Mouse (Mus musculus) liver, embryonic 15.5 days (tissue): Measurements from ENCODE around the gene Stam2. TPM values are rescaled to one million over a fixed set of nuclear protein-coding genes. Genes with fewer than 3 reads are reported as not detected.

Experiments
- ATAC-seq: fragments of 200-750 bp; cut with Nextera tagmentation; 2 replicates; pipeline ENCODE4 v1.8.0; 2017; ENCODE audit warnings: moderate number of reproducible peaks, mild to moderate bottlenecking, moderate library complexity; ENCODE audit not compliant: insufficient read depth
- H3K27ac ChIP-seq: fragments of 300-500 bp; sonication (generic); replicated peaks from 2 replicates; pipeline ENCODE4 v1.5.1; 2015; ENCODE audit warnings: mild to moderate bottlenecking, inconsistent platforms
- H3K27me3 ChIP-seq: fragments of 300-500 bp; sonication (generic); 2 replicates; pipeline ENCODE4 v1.6.1; 2015; ENCODE audit warnings: mild to moderate bottlenecking, inconsistent platforms
- H3K36me3 ChIP-seq: fragments of 300-500 bp; sonication (generic); replicated peaks from 2 replicates; pipeline ENCODE4 v1.6.1; 2015; ENCODE audit warnings: moderate library complexity, mild to moderate bottlenecking, inconsistent platforms
- H3K4me1 ChIP-seq: fragments of 300-500 bp; sonication (generic); replicated peaks from 2 replicates; pipeline ENCODE4 v1.6.1; 2015; ENCODE audit warnings: inconsistent platforms
- H3K4me2 ChIP-seq: fragments of 300-500 bp; sonication (generic); 2 replicates; pipeline ENCODE4 v1.6.1; 2015; ENCODE audit warnings: moderate library complexity, mild to moderate bottlenecking, inconsistent platforms
- H3K4me3 ChIP-seq: fragments of 300-500 bp; sonication (generic); replicated peaks from 2 replicates; pipeline ENCODE4 v1.5.1; 2015; ENCODE audit warnings: mild to moderate bottlenecking, inconsistent platforms
- H3K9ac ChIP-seq: fragments of 300-500 bp; sonication (generic); 2 replicates; pipeline ENCODE4 v1.6.1; 2015; ENCODE audit warnings: moderate library complexity, mild to moderate bottlenecking, inconsistent platforms
- H3K9me3 ChIP-seq: fragments of 300-500 bp; sonication (generic); replicated peaks from 2 replicates; pipeline ENCODE4 v1.6.1; 2016; ENCODE audit warnings: inconsistent platforms
- WGBS: fragments of 180-500 bp; shearing (Covaris S2); methylation state at CpG from one replicate; pipeline ENCODE4 v1.1.7; 2015; ENCODE audit warnings: mixed read lengths; ENCODE audit not compliant: insufficient replicate concordance; 5-methylcytosine and 5-hydroxymethylcytosine counted together
- polyA plus RNA-seq: library from polyadenylated mRNA; unstranded; fragments of >200 nt; fragmentation: Nextera tagmentation; extraction: Ambion mirVana; gene quantifications from 2 replicates; pipeline ENCODE4 v1.2.1, GENCODE M21; 2015

Stam2 gene
- polyA plus RNA-seq, 1 experiment from 2014 or later: 9.0 TPM

DNA sequence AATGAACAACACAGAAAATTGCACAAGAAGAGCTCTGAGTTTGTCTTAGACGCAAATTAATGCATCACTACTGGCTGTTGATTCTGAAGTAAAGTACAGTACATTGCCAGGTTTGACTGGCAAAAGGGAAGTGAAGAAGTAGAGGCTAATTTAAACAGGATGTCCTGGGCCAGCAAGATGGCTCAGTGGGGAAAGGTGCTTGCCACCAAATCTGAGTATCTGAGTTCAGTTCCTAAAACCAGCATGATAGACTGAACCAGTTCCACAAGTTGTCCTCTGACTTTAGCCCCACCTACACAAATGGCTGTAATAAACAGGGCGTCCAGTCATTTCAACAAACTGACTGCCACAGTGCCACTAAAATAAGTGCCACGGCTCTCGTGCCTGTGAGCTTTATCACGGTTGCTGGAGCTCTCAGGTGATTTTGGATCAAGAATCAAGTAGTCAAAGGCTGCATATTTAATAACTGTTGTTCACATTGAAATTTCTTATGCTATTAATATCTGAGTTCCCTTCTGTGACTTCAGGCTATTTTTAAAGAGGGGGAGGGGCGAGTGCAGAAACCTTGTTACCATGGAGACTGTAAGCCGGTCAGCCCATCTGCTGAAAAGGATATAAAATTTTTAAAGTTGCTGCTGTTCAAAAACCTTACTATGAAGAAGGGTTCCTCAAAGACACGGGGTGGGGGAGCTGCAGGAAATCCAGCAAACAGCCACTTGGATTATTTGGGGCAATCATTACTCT, 94.7 kb downstream of the Stam2 start:
- WGBS: 60% methylated on average over 8 of the region's 8 CpGs
- Histone ChIP-seq H3K4me3 (no peak overlapping the region), H3K9ac (no peak overlapping the region), H3K9me3 (no peaks in the 10 kb centered on the region), H3K27me3 (no peaks in the 10 kb centered on the region), H3K27ac (no peak overlapping the region), H3K4me1 (no peaks in the 10 kb centered on the region), H3K4me2 (no peak overlapping the region), H3K36me3 (no peaks in the 10 kb centered on the region)
- ATAC-seq: no peak

DNA sequence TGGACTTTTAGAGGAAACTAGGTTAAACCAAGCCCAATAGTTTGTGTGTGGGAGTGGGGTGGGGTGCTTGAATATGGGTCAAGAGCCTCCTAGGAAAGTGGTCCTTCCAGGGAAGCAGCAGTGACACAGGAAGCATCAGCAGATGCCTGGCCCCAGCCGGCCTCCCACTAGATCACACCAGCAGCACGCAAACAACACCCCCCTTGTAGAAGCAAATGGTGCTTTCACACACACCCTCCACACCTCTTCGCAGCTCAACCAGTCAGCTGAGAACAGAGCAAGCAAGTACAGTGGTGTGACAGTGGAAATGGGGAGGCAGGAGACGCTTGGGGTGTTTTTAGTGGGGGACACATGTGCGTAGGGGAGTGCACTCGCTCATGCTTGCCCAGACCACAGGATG, 98.4 kb downstream of the Stam2 start:
- H3K9me3 ChIP-seq: no peaks in the 10 kb centered on the region
- H3K9ac ChIP-seq: no peak overlapping the region
- H3K4me3 ChIP-seq: no peak overlapping the region
- no peak for ATAC-seq
- H3K27me3 ChIP-seq: no peaks in the 10 kb centered on the region
- H3K27ac ChIP-seq: no peak overlapping the region
- WGBS: 58% methylated on average over 6 of the region's 6 CpGs
- H3K4me2 ChIP-seq: no peak overlapping the region
- no peaks in the 10 kb centered on the region for H3K4me1 ChIP-seq
- H3K36me3 ChIP-seq: no peaks in the 10 kb centered on the region

Other genes starting within 250 kb of the Stam2 start
- 0.18 and 0.20 TPM in 2 replicates for gene Cacnb4, start 65.5 kb downstream of the Stam2 start, polyA plus RNA-seq
- gene Fmnl2, start 115.6 kb upstream of the Stam2 start, polyA plus RNA-seq: 0.46 and 0.70 TPM in 2 replicates